Mouse (Mus musculus): ENCODE data around the gene Evx1.

Gene Evx1

GRCm38 (mm10) chr6:52291021-52291860, 22.1 kb upstream of the Evx1 start:
- DNase-seq: peak; percentile 26 to 37

- no peak for DNase-seq
Observed at GRCm38 (mm10) chr6:52292328-52292727, 21.0 kb upstream of the Evx1 start.

GRCm38 (mm10) chr6:52294616-52295015, 18.7 kb upstream of the Evx1 start:
- DNase-seq: no peak

- DNase-seq: no peak
Observed at GRCm38 (mm10) chr6:52298511-52298910, 14.8 kb upstream of the Evx1 start.

- no peak for DNase-seq
Observed at GRCm38 (mm10) chr6:52300806-52301205, 12.5 kb upstream of the Evx1 start.

GRCm38 (mm10) chr6:52303426-52303825, 9.9 kb upstream of the Evx1 start:
- DNase-seq: no peak

GRCm38 (mm10) chr6:52305877-52306389, 7.4 kb upstream of the Evx1 start:
- DNase-seq: peak; percentile 74 to 77

GRCm38 (mm10) chr6:52309766-52310165, 3.5 kb upstream of the Evx1 start:
- DNase-seq: peak in 1 of 2 experiments; percentile 15

GRCm38 (mm10) chr6:52310366-52310765, 2.9 kb upstream of the Evx1 start:
- DNase-seq: peak in 1 of 2 experiments; percentile 39

- peak in 1 of 2 experiments; percentile 39 for DNase-seq
Observed at GRCm38 (mm10) chr6:52311661-52312557, 1.4 kb upstream of the Evx1 start.

GRCm38 (mm10) chr6:52312558-52312915, 761 bp upstream of the Evx1 start:
- DNase-seq: peak in 1 of 2 experiments; percentile 50

- DNase-seq: peak in 1 of 2 experiments; percentile 30
Observed at GRCm38 (mm10) chr6:52314304-52315100, 1.2 kb downstream of the Evx1 start.

GRCm38 (mm10) chr6:52315441-52316412, 2.4 kb downstream of the Evx1 start:
- DNase-seq: peak in 1 of 2 experiments; percentile 29

- DNase-seq: peak; percentile 22 to 30
Observed at GRCm38 (mm10) chr6:52316413-52317184, 3.3 kb downstream of the Evx1 start.

- DNase-seq: peak; percentile 18 to 28
Observed at GRCm38 (mm10) chr6:52317461-52318180, 4.3 kb downstream of the Evx1 start.

GRCm38 (mm10) chr6:52318271-52318670, 5.0 kb downstream of the Evx1 start:
- peak in 1 of 2 experiments; percentile 7 for DNase-seq

GRCm38 (mm10) chr6:52319956-52320690, 6.8 kb downstream of the Evx1 start:
- DNase-seq: no peak

- peak; percentile 18 to 59 for DNase-seq
Observed at GRCm38 (mm10) chr6:52320966-52321825, 7.9 kb downstream of the Evx1 start.

Data from cerebellum, postnatal 10 days (tissue).